Mouse (Mus musculus) right cerebral cortex, postnatal 4 days (tissue): ENCODE measurements around the gene Ajm1.

Experiments used
- DNase-seq: peaks from one replicate; pipeline ENCODE4 v3.0.0-alpha.2; 2022

The Ajm1 gene

GRCm38 (mm10) chr2:25583120-25583481 is 1.5 kb upstream of the Ajm1 start:
- DNase-seq: no peak

- DNase-seq: peak; percentile 75
Observed at GRCm38 (mm10) chr2:25582466-25583119, 1.0 kb upstream of the Ajm1 start.

GRCm38 (mm10) chr2:25581901-25582301 is 344 bp upstream of the Ajm1 start:
- DNase-seq: peak; percentile 40

- no peak for DNase-seq
Observed at GRCm38 (mm10) chr2:25580621-25581101, 896 bp downstream of the Ajm1 start.

GRCm38 (mm10) chr2:25579737-25580460 is 1.7 kb downstream of the Ajm1 start:
- DNase-seq: peak; percentile 40

- DNase-seq: no peak
Observed at GRCm38 (mm10) chr2:25578796-25579736, 2.5 kb downstream of the Ajm1 start.

- DNase-seq: no peak
Observed at GRCm38 (mm10) chr2:25577951-25578795, 3.4 kb downstream of the Ajm1 start.

- DNase-seq: peak; percentile 37
Observed at GRCm38 (mm10) chr2:25576965-25577891, 4.3 kb downstream of the Ajm1 start.

- no peak for DNase-seq
Observed at GRCm38 (mm10) chr2:25576028-25576850, 5.3 kb downstream of the Ajm1 start.

GRCm38 (mm10) chr2:25575432-25576027 is 6.0 kb downstream of the Ajm1 start:
- DNase-seq: peak; percentile 57

- DNase-seq: peak; percentile 90
Observed at GRCm38 (mm10) chr2:25574579-25575431, 6.8 kb downstream of the Ajm1 start, which contains the start of the genes Mamdc4 and Phpt1. TSS of gene Mamdc4 (minus strand) at chr2:25574845. TSS of gene Phpt1 (minus strand) at chr2:25575224.

- DNase-seq: no peak
Observed at GRCm38 (mm10) chr2:25574136-25574535, 7.4 kb downstream of the Ajm1 start.

GRCm38 (mm10) chr2:25573068-25573467 is 8.5 kb downstream of the Ajm1 start:
- DNase-seq: no peak

GRCm38 (mm10) chr2:25571221-25571620 is 10.3 kb downstream of the Ajm1 start:
- no peak for DNase-seq

- no peak for DNase-seq
Observed at GRCm38 (mm10) chr2:25569323-25569722, 12.2 kb downstream of the Ajm1 start.

GRCm38 (mm10) chr2:25568473-25569019 is 13.0 kb downstream of the Ajm1 start:
- DNase-seq: no peak

GRCm38 (mm10) chr2:25566558-25566957 is 15.0 kb downstream of the Ajm1 start:
- no peak for DNase-seq

GRCm38 (mm10) chr2:25565741-25566140 is 15.8 kb downstream of the Ajm1 start:
- no peak for DNase-seq
